Mouse (Mus musculus) left cerebral cortex, adult 2 months (tissue): ENCODE data around the gene Tns2. TPM values are rescaled to one million over a fixed set of nuclear protein-coding genes. Genes with fewer than 3 reads are reported as not detected.
"Not testable (repeated sequence)": the region's sequence is repeated elsewhere in the genome, so short reads cannot be mapped to it uniquely, and the experiment has no call there.

ENCODE experiments used
- DNase-seq, 2 experiments: peaks; one replicate each; pipeline ENCODE4 v3.0.0; 2021 to 2022; ENCODE audit warnings: low spot score in 2 of 2, mixed read lengths in 1 of 2; ENCODE audit errors: extremely low spot score in 1 of 2
- H3K27ac ChIP-seq: fragments of 200-600 bp; 2 replicates; pipeline ENCODE4 v1.8.1; 2022
- H3K4me3 ChIP-seq: fragments of 200-600 bp; 2 replicates; pipeline ENCODE4 v1.8.1; 2022
- CTCF ChIP-seq: fragments of 200-600 bp; IDR thresholded peaks from 2 replicates; pipeline ENCODE4 v1.8.1; 2022; ENCODE audit warnings: antibody characterized with exemption, mild to moderate bottlenecking, moderate library complexity
- intact Hi-C: fragments of 180-260 bp; cut with DNase I; formaldehyde crosslinking; loops from one replicate; pipeline ENCODE4 v1.15.1; 2025
- total RNA-seq, 2 experiments: library from RNA; stranded (reverse); gene quantifications; 2 replicates each; pipeline ENCODE4 v1.2.3; 2021

Tns2 gene
- total RNA-seq, 2 experiments from 2014 or later = 16.4 to 22.8 TPM

- intact Hi-C loops = loop anchor here (10.0 kb wide), 2 partner anchors 600 to 850 kb away; partner anchors contain the start of genes Atp5g2 and Grasp
- no peak overlapping the region for H3K27ac ChIP-seq
Measured at GRCm38 (mm10) chr15:102074876-102075585, 25.2 kb upstream of the Tns2 start.

GRCm38 (mm10) chr15:102077111-102077677, 23.0 kb upstream of the Tns2 start:
- H3K27ac ChIP-seq = no peak overlapping the region
- TF ChIP-seq CTCF = no peak
- DNase-seq = no peak
- intact Hi-C loops = loop anchor here (10.0 kb wide), 2 partner anchors 598 to 852 kb away; partner anchors contain the start of genes Atp5g2 and Grasp
- no peak overlapping the region for H3K4me3 ChIP-seq

More at GRCm38 (mm10) chr15:102074876-102075585, 25.2 kb upstream of the Tns2 start:
- TF ChIP-seq CTCF = no peak
- peak overlapping the region; percentile 72 for H3K4me3 ChIP-seq
- DNase-seq = no peak

- intact Hi-C loops = loop anchor here (10.0 kb wide), 2 partner anchors 596 to 854 kb away; partner anchors contain the start of genes Atp5g2 and Grasp
- H3K4me3 ChIP-seq = no peak overlapping the region
- no peak for DNase-seq
- no peak overlapping the region for H3K27ac ChIP-seq
- TF ChIP-seq CTCF = no peak
Measured at GRCm38 (mm10) chr15:102079221-102079620, 21.0 kb upstream of the Tns2 start.

GRCm38 (mm10) chr15:102079924-102080323, 20.3 kb upstream of the Tns2 start:
- H3K27ac ChIP-seq, DNase-seq, H3K4me3 ChIP-seq: not testable (repeated sequence)
- intact Hi-C loops = loop anchor here (10.0 kb wide), 2 partner anchors 595 to 855 kb away; partner anchors contain the start of genes Atp5g2 and Grasp

- peak; percentile 7 for TF ChIP-seq CTCF
- intact Hi-C loops = no loop called here
- H3K27ac ChIP-seq = no peak overlapping the region
- H3K4me3 ChIP-seq = no peak overlapping the region
- no peak for DNase-seq
Measured at GRCm38 (mm10) chr15:102080429-102080828, 19.8 kb upstream of the Tns2 start.

GRCm38 (mm10) chr15:102082148-102082547, 18.1 kb upstream of the Tns2 start:
- DNase-seq = no peak
- Histone ChIP-seq H3K27ac (no peak overlapping the region), H3K4me3 (no peak overlapping the region)
- intact Hi-C loops = no loop called here
- TF ChIP-seq CTCF = no peak

GRCm38 (mm10) chr15:102083028-102083427, 17.2 kb upstream of the Tns2 start:
- DNase-seq = no peak
- TF ChIP-seq CTCF = no peak

GRCm38 (mm10) chr15:102089914-102090585, 10.2 kb upstream of the Tns2 start:
- no peak for TF ChIP-seq CTCF
- H3K27ac ChIP-seq = no peak overlapping the region
- intact Hi-C loops = no loop called here

More at GRCm38 (mm10) chr15:102083028-102083427, 17.2 kb upstream of the Tns2 start:
- intact Hi-C loops = no loop called here
- H3K4me3 ChIP-seq = no peak overlapping the region
- no peak overlapping the region for H3K27ac ChIP-seq

GRCm38 (mm10) chr15:102091063-102091679, 9.0 kb upstream of the Tns2 start:
- DNase-seq = no peak
- intact Hi-C loops = no loop called here
- no peak for TF ChIP-seq CTCF
- no peak overlapping the region for H3K4me3 ChIP-seq
- no peak overlapping the region for H3K27ac ChIP-seq

More at GRCm38 (mm10) chr15:102089914-102090585, 10.2 kb upstream of the Tns2 start:
- H3K4me3 ChIP-seq = no peak overlapping the region
- no peak for DNase-seq

GRCm38 (mm10) chr15:102091688-102092087, 8.5 kb upstream of the Tns2 start:
- intact Hi-C loops = no loop called here
- DNase-seq = no peak
- no peak for TF ChIP-seq CTCF
- no peak overlapping the region for H3K4me3 ChIP-seq
- H3K27ac ChIP-seq = no peak overlapping the region

GRCm38 (mm10) chr15:102092222-102092621, 8.0 kb upstream of the Tns2 start:
- H3K27ac ChIP-seq = no peak overlapping the region
- DNase-seq = no peak
- no peak for TF ChIP-seq CTCF
- no peak overlapping the region for H3K4me3 ChIP-seq
- intact Hi-C loops = no loop called here

GRCm38 (mm10) chr15:102094157-102094556, 6.1 kb upstream of the Tns2 start:
- no peak for DNase-seq
- TF ChIP-seq CTCF = peak; percentile 6
- intact Hi-C loops = no loop called here

More at GRCm38 (mm10) chr15:102094157-102094556, 6.1 kb upstream of the Tns2 start:
- Histone ChIP-seq H3K27ac (no peak overlapping the region), H3K4me3 (no peak overlapping the region)
